Mouse (Mus musculus): ENCODE results near the gene Arrdc2. TPM values are rescaled to one million over a fixed set of nuclear protein-coding genes. Genes with fewer than 3 reads are reported as not detected.

Gene Arrdc2
- polyA plus RNA-seq, 1 experiment from 2014 or later, result 11.1 TPM

DNA sequence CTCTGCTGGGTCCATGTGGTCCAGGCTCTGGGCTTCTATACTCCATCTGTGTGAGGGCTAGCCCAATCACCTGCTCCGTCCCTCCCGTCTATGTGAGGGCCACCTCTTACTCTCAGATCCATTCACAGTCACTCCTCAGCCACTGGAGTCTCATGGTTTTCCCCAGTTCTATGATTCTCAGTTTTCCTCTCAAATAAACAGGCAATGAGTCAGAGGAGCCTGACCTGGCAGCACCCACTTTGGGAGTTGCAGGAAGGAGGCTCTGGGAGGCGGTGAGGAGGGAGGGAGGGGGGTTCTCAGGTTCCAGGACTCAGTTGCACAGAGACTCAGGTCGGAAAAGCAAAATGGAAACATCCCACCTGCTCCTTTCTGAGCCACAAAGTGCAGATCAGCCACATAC, 26.6 kb downstream of the Arrdc2 start:
- 63% methylated on average over 4 of the region's 4 CpGs for WGBS
- H3K4me2 ChIP-seq (replicated peaks), result no peak overlapping the region
- H3K36me3 ChIP-seq, result no peaks in the 10 kb centered on the region
- peaks cover 42% of the 10 kb centered on the region for H3K27me3 ChIP-seq
- H3K4me3 ChIP-seq, result no peak overlapping the region
- no peak for ATAC-seq (ENCODE audit: low FRiP score)
- H3K9me3 ChIP-seq (replicated peaks), result no peaks in the 10 kb centered on the region
- H3K9ac ChIP-seq, result no peak overlapping the region
- no peak overlapping the region for H3K27ac ChIP-seq
- peaks cover 5% of the 10 kb centered on the region; the same call in 1 of the 2 replicates for H3K4me1 ChIP-seq

DNA sequence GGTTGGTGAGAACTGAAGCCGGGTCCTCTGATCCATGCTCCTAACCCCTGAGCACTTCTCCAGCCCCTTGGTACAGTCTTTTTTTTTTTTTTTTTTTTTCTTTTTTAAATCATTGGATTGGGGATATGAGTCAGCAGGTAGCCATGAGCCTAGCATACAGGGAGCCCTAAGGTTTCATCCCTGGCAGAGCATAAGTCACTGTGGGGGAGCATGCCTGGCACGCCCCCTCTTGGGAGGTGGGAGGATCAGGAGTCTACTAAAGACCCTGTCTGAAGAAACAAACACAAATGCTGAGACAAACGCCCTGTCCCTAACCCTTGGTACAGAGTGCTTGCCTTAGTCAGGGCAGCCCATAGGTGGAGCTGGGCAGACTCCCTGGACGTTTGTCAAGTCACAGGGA, 27.5 kb downstream of the Arrdc2 start:
- H3K9ac ChIP-seq, result no peak overlapping the region
- H3K4me3 ChIP-seq, result no peak overlapping the region
- H3K27ac ChIP-seq, result no peak overlapping the region
- ATAC-seq (ENCODE audit: low FRiP score), result no peak
- no peaks in the 10 kb centered on the region for H3K9me3 ChIP-seq (replicated peaks)
- peaks cover 5% of the 10 kb centered on the region; the same call in 1 of the 2 replicates for H3K4me1 ChIP-seq
- no peaks in the 10 kb centered on the region for H3K36me3 ChIP-seq
- 31% methylated on average over 4 of the region's 4 CpGs for WGBS
- H3K4me2 ChIP-seq (replicated peaks), result no peak overlapping the region
- peaks cover 39% of the 10 kb centered on the region for H3K27me3 ChIP-seq

DNA sequence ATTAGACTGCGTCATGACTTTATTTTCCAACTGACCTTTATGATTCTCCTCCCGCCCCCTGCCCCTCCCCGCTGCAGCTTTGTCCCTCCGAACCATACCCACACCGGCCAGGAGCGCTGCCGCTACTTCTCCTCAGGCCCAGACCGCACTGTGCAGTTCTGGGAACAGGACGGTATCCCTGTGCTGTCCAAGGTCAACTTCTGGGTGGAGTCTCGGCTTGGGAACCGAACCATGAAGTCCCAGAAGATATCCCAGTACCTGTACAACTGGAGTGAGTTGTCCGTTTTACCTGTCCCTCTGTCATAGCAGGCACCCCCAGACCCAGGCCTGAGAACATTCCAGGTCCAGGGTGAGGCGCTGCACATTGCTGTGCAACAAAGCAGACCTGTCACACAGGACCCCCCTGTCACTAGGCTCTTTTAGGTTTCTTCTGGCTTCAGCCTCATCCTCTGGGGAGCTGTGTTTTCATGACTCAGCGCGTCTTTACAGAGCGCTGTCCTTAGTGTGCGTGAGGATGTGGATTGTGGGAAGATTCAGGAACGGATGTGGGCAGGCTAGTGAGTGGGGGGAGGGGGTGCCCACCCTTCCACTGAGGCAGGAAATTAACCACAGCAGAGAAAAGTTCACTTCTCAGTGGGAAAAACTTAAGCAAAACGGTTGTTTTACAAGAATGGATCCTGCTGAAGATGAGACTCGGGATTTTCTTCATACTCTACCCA, 28.4 kb downstream of the Arrdc2 start:
- Histone ChIP-seq H3K9ac (no peak overlapping the region), H3K27me3 (peaks cover 37% of the 10 kb centered on the region), H3K36me3 (no peaks in the 10 kb centered on the region), H3K9me3 (replicated peaks) (no peaks in the 10 kb centered on the region), H3K4me1 (no peaks in the 10 kb centered on the region), H3K27ac (no peak overlapping the region), H3K4me2 (replicated peaks) (no peak overlapping the region), H3K4me3 (no peak overlapping the region)
- no peak for ATAC-seq (ENCODE audit: low FRiP score)
- 74% methylated on average over 20 of the region's 20 CpGs for WGBS

GRCm38 (mm10) chr8:70808955-70809701, 30.4 kb downstream of the Arrdc2 start:
- 75% methylated on average over 8 of the region's 8 CpGs for WGBS
- ATAC-seq (ENCODE audit: low FRiP score), result no peak
- peaks cover 36% of the 10 kb centered on the region for H3K27me3 ChIP-seq

DNA sequence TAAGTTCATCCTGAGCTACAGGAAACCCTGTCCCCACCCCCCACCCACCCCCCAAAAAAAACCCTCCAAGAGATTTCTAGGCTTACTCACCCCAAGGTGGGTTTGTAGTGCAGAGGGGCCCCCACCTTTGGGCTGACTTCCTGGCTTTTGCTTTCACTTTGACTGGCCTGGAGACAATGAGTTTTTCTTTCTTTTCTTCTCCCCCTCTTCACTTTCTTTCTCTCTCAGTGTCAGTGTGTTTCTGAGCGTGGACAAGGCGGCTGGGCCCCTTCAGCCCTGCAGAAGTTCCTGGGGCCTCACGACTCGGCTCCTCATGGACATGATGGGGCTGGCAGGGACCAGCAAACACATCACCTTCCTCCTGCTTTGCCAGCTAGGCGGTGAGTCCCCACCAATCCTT, 31.3 kb downstream of the Arrdc2 start, which contains the start of gene Il12rb1:
Gene Il12rb1, plus strand, starts transcription at position 211 of the 400 bp plus-strand sequence.
- Histone ChIP-seq H3K27ac (no peak within 1 kb of the TSS), H3K27me3 (peaks cover 42% of the 10 kb centered on the region), H3K36me3 (no peaks in the 10 kb centered on the region), H3K4me3 (no peak within 1 kb of the TSS), H3K9me3 (replicated peaks) (no peaks in the 10 kb centered on the region), H3K4me2 (replicated peaks) (no peak within 1 kb of the TSS), H3K9ac (no peak within 1 kb of the TSS), H3K4me1 (peaks cover 16% of the 10 kb centered on the region)
- no peak for ATAC-seq (ENCODE audit: low FRiP score)
- WGBS, result 54% methylated on average over 5 of the region's 5 CpGs

More at GRCm38 (mm10) chr8:70808955-70809701, 30.4 kb downstream of the Arrdc2 start:
- no peaks in the 10 kb centered on the region for H3K36me3 ChIP-seq
- no peak overlapping the region for H3K4me2 ChIP-seq (replicated peaks)
- no peaks in the 10 kb centered on the region for H3K9me3 ChIP-seq (replicated peaks)
- H3K4me3 ChIP-seq, result no peak overlapping the region
- H3K27ac ChIP-seq, result no peak overlapping the region
- no peak overlapping the region for H3K9ac ChIP-seq
- H3K4me1 ChIP-seq, result peaks cover 9% of the 10 kb centered on the region; the same call in 1 of the 2 replicates

DNA sequence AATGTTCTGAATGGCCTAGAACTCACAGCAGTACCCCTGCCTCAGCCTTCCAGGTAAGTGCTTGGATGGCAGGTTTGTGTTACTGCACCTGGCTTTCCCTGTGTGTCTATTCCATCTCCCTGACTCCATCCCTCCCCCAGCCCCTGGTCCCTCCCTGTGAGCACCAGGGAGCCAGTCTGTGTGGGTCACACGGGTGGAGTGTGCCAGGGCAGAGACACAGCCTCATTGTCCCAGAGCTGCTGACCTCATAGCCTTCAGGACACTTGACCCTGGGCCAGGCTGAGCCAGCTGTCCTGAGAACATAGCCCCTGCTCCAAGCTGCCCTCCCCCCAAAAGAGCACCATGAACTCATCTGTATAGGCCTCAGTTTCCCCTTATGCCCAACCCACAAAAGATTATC, 32.2 kb downstream of the Arrdc2 start:
- Histone ChIP-seq H3K27me3 (peaks cover 52% of the 10 kb centered on the region), H3K27ac (no peak overlapping the region), H3K36me3 (no peaks in the 10 kb centered on the region), H3K4me2 (replicated peaks) (no peak overlapping the region), H3K4me1 (peaks cover 16% of the 10 kb centered on the region), H3K4me3 (no peak overlapping the region), H3K9me3 (replicated peaks) (no peaks in the 10 kb centered on the region), H3K9ac (no peak overlapping the region)
- 53% methylated on average over 1 of the region's 1 CpGs for WGBS
- ATAC-seq (ENCODE audit: low FRiP score), result no peak

GRCm38 (mm10) chr8:70806541-70806940, 33.0 kb downstream of the Arrdc2 start:
- Histone ChIP-seq H3K9me3 (replicated peaks) (no peaks in the 10 kb centered on the region), H3K4me2 (replicated peaks) (no peak overlapping the region), H3K27me3 (peaks cover 59% of the 10 kb centered on the region), H3K4me3 (no peak overlapping the region), H3K4me1 (peaks cover 16% of the 10 kb centered on the region), H3K9ac (no peak overlapping the region), H3K36me3 (no peaks in the 10 kb centered on the region), H3K27ac (no peak overlapping the region)
- ATAC-seq (ENCODE audit: low FRiP score), result no peak
- WGBS, result 77% methylated on average over 4 of the region's 4 CpGs

DNA sequence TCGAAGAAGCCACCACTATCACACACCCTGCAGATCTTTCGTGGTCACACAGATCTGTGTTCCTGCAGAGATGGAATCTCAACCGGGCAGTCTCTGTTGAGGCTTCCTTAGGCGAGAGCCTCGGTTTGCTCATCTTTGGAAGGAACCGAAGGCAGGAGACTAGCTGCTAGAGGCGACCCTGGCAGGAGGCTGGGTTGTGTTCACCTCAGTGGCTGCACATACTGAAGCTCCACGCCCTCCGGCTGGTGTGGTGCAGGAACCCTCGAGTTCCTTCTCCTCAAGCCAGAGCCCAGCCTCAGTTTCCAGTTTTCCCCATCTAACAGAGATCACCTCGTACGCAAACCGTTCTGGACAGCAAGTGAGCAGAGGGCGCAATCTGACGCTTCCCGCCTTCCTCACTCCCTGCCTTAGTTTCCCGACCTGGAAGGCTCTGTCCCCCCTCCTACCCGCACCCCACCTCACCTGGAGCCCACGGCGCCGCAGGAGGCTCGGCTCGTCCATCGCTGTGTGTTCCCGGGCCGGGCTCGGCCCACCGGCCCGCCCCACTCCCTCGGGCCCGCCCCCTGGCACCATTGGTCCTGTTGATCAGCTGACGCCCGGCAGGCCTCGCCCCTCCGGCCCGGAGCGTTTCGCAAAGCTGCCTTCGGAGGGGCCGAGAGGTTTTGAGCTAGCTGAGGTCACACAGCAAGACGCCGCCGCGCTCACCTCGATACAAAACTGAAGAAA, 34.9 kb downstream of the Arrdc2 start, which contains the start of gene Mast3:
Gene Mast3, minus strand, starts transcription at position 574 of the 726 bp plus-strand sequence.
- WGBS, result 2% methylated on average over 45 of the region's 45 CpGs
- Histone ChIP-seq H3K9me3 (replicated peaks) (no peaks in the 10 kb centered on the region), H3K9ac (peak within 1 kb of the TSS; percentile 44; the same call in 1 of the 2 replicates), H3K36me3 (no peaks in the 10 kb centered on the region), H3K27me3 (peaks cover 67% of the 10 kb centered on the region), H3K4me2 (replicated peaks) (peak within 1 kb of the TSS; percentile 72), H3K27ac (no peak within 1 kb of the TSS), H3K4me3 (peak within 1 kb of the TSS; percentile 42), H3K4me1 (peaks cover 22% of the 10 kb centered on the region)
- ATAC-seq (ENCODE audit: low FRiP score), result peak; percentile 88

DNA sequence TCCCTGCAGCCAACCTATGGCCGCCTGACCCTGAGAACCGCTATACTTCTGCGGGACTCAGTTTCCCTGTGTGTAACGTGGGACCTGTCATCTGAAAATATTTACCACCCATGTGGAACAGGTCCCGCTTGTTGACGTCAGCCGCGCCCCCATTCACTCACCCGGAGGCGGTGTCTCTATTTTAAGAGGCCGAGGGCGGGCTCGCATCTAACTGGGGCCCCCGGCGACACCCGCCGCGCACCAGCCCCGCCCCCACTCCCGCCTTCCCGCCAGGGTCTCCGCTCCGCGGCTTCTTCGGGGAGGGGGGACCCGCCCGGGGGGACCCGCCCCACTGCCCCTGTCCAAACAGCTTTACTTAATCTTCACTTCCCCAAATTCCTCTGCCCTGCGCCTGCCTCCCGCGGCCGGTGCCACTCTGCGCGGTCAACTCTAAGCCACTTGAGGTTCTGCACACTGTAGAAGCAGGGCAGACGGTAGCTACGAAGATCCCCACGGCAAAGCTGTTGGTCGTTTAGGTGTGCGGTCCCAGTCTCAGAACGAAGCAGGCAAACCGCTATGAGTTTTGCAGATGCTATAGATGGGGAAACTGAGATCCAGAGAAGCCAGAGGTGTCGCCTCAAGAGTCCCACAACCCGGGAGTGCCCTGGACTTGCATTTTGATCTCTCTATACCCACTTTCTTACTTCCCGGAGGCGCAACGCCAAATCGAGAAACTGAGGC, 35.6 kb downstream of the Arrdc2 start:
- 2% methylated on average over 47 of the region's 47 CpGs for WGBS
- Histone ChIP-seq H3K36me3 (no peaks in the 10 kb centered on the region), H3K27me3 (peaks cover 74% of the 10 kb centered on the region), H3K4me3 (peak overlapping the region; percentile 42), H3K9ac (peak overlapping the region; percentile 44; the same call in 1 of the 2 replicates), H3K27ac (no peak overlapping the region), H3K4me2 (replicated peaks) (peak overlapping the region; percentile 72), H3K9me3 (replicated peaks) (no peaks in the 10 kb centered on the region), H3K4me1 (peaks cover 22% of the 10 kb centered on the region)
- no peak for ATAC-seq (ENCODE audit: low FRiP score)

DNA sequence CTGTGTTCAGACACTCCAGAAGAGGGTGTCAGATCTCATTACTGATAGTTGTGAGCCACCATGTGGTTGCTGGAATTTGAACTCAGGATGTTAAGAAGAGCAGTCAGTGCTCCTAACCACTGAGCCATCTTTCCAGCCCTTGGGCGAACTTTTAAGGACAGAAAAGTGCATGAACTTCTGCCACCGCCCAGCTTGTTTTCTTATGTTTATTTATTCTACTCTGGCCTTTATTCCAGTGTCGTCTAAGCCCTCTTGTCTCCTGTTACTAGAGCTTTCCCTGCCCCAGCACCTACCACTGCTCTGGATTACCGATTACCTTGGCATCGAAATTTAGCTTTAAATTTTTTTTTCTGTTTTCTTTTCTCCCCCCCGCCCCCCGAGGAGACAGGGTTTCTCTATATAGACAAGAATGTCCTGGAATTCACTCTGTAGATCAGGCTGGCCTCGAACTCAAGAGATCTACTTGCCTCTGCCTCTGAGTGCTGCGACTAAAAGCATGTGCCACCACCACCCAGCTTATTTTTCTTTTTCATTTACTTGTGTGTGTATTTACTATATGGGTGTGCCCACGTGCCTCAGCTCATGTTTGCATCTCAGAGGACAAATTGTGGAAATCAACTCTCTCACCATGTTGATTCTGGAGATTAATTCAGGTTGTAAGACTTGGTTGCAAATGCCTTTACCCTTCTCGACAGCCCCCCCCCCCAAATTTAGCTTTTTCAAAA, 36.6 kb downstream of the Arrdc2 start:
- no peak overlapping the region for H3K4me3 ChIP-seq
- WGBS, result 69% methylated on average over 11 of the region's 11 CpGs
- no peak for ATAC-seq (ENCODE audit: low FRiP score)
- H3K36me3 ChIP-seq, result no peaks in the 10 kb centered on the region
- no peak overlapping the region for H3K4me2 ChIP-seq (replicated peaks)
- H3K9me3 ChIP-seq (replicated peaks), result no peaks in the 10 kb centered on the region
- H3K27ac ChIP-seq, result no peak overlapping the region
- H3K4me1 ChIP-seq, result peaks cover 26% of the 10 kb centered on the region
- H3K27me3 ChIP-seq, result peaks cover 82% of the 10 kb centered on the region
- H3K9ac ChIP-seq, result no peak overlapping the region

DNA sequence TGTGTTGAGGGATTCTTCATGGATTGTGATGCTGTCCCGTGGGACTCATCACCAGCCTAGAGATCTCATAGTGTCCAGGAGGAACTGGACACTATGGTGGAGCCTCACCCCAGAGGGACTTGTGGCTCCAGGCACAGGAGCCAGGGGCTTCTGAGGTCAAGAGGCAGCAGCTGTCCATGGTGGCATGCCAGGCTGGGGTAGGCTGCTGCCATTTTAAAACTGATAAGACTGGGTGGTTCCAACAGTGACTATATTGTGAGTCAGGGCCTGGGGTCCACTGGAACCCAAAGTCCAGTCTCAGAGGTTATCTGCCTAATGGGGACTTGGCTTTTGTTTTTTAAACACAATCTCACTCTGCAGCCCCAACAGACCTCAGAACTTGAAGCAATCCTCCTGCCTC, 37.7 kb downstream of the Arrdc2 start:
- 88% methylated on average over 1 of the region's 1 CpGs for WGBS
- Histone ChIP-seq H3K36me3 (no peaks in the 10 kb centered on the region), H3K9ac (no peak overlapping the region), H3K27ac (no peak overlapping the region), H3K4me3 (no peak overlapping the region), H3K4me1 (peaks cover 31% of the 10 kb centered on the region), H3K9me3 (replicated peaks) (no peaks in the 10 kb centered on the region), H3K4me2 (replicated peaks) (no peak overlapping the region), H3K27me3 (peaks cover 79% of the 10 kb centered on the region)
- ATAC-seq (ENCODE audit: low FRiP score), result no peak
